Mouse (Mus musculus) spleen, postnatal 14 days (tissue): ENCODE results near the gene Spsb4.
"Not testable (repeated sequence)": the region's sequence is repeated elsewhere in the genome, so short reads cannot be mapped to it uniquely, and the experiment has no call there.

ENCODE experiments used
- DNase-seq, 2 experiments: peaks; one replicate each; pipeline ENCODE4 v3.0.0; 2021 to 2022; ENCODE audit warnings: low spot score in 2 of 2

Spsb4 gene

GRCm38 (mm10) chr9:96952310-96952975, 66.2 kb downstream of the Spsb4 start:
- DNase-seq: no peak

- no peak for DNase-seq
Observed at GRCm38 (mm10) chr9:96949551-96949950, 69.1 kb downstream of the Spsb4 start.

- no peak for DNase-seq
Observed at GRCm38 (mm10) chr9:96948546-96948945, 70.1 kb downstream of the Spsb4 start.

- DNase-seq: no peak
Observed at GRCm38 (mm10) chr9:96947171-96947570, 71.5 kb downstream of the Spsb4 start.

- no peak for DNase-seq
Observed at GRCm38 (mm10) chr9:96944517-96944916, 74.1 kb downstream of the Spsb4 start.

- no peak for DNase-seq
Observed at GRCm38 (mm10) chr9:96942975-96943374, 75.7 kb downstream of the Spsb4 start.

- DNase-seq: no peak
Observed at GRCm38 (mm10) chr9:96938887-96939286, 79.8 kb downstream of the Spsb4 start.

- not testable (repeated sequence) for DNase-seq
Observed at GRCm38 (mm10) chr9:96936427-96936826, 82.2 kb downstream of the Spsb4 start.

- no peak for DNase-seq
Observed at GRCm38 (mm10) chr9:96935556-96936300, 82.9 kb downstream of the Spsb4 start.

- no peak for DNase-seq
Observed at GRCm38 (mm10) chr9:96934816-96935215, 83.8 kb downstream of the Spsb4 start.

- no peak for DNase-seq
Observed at GRCm38 (mm10) chr9:96932751-96933150, 85.9 kb downstream of the Spsb4 start.

GRCm38 (mm10) chr9:96923577-96924316, 94.9 kb downstream of the Spsb4 start:
- DNase-seq: no peak

- DNase-seq: no peak
Observed at GRCm38 (mm10) chr9:96923119-96923518, 95.5 kb downstream of the Spsb4 start.

GRCm38 (mm10) chr9:96916620-96917538, 101.8 kb downstream of the Spsb4 start:
- DNase-seq: peak; percentile 77 to 79

- no peak for DNase-seq
Observed at GRCm38 (mm10) chr9:96916076-96916475, 102.6 kb downstream of the Spsb4 start.

GRCm38 (mm10) chr9:96914851-96915250, 103.8 kb downstream of the Spsb4 start:
- no peak for DNase-seq

- no peak for DNase-seq
Observed at GRCm38 (mm10) chr9:96914005-96914404, 104.6 kb downstream of the Spsb4 start.

GRCm38 (mm10) chr9:96909503-96909902, 109.1 kb downstream of the Spsb4 start:
- no peak for DNase-seq

- DNase-seq: no peak
Observed at GRCm38 (mm10) chr9:96908737-96909136, 109.9 kb downstream of the Spsb4 start.

- no peak for DNase-seq
Observed at GRCm38 (mm10) chr9:96904360-96905355, 114.0 kb downstream of the Spsb4 start.
